Mouse (Mus musculus) Patski (cell line): ENCODE data around the gene 1500009C09Rik. TPM values are rescaled to one million over a fixed set of nuclear protein-coding genes. Genes with fewer than 3 reads are reported as not detected.

ENCODE experiments used
- ATAC-seq: fragments of 100-300 bp; one replicate; pipeline ENCODE4 v1.8.0; 2021
- CTCF ChIA-PET: fragments of 350-600 bp; sonication (Branson Sonifier 250); formaldehyde crosslinking; loops from one replicate; lab custom pipeline; 2022; ENCODE audit warnings: inconsistent platforms; lab: Charles Lee
- POLR2A ChIA-PET: fragments of 350-600 bp; sonication (Branson Sonifier 250); formaldehyde crosslinking; loops from one replicate; lab custom pipeline; 2022; ENCODE audit warnings: antibody characterized with exemption, inconsistent platforms; lab: Charles Lee
- DNase-seq: peaks from one replicate; pipeline ENCODE4 v3.0.0-alpha.2; 2011; ENCODE audit warnings: low read depth, low spot score
- H3K27me3 ChIP-seq: fragments of 371-371 bp; one replicate; pipeline ENCODE4 v1.5.1; 2021
- CTCF ChIP-seq: fragments of 100-300 bp; IDR thresholded peaks from one replicate; pipeline ENCODE4 v1.5.1; 2021
- in situ Hi-C: fragments of 300-500 bp; cut with MboI; formaldehyde crosslinking; loops from 3 replicates; pipeline ENCODE4 v1.11.1; 2018; ENCODE audit warnings: low pct_unique_long_range_greater_than_20kb, mixed read lengths
- polyA plus RNA-seq: library from polyadenylated mRNA; unstranded; gene quantifications from one replicate; pipeline ENCODE4 v1.2.3, GENCODE M21; 2021

The 1500009C09Rik gene
- polyA plus RNA-seq, result not detected

DNA sequence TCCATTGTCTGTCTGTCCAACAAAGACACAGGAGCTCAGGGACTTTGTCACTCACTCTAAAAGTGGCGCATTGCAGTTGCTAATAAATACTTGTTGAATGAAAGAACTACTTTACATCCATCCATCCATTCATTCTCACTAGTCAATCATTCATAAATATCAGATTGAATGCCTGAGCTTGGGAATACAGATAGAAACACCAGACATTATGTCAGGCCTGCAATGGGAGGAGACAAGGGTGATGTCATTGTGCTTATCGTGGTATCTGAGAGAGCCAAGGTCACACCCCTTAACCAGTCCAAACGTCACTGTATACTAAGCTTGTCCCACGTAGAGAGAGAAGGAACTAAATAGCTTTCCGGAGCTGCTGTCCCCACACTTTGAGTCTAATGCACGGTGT is at the start of gene 1500009C09Rik:
Gene 1500009C09Rik, plus strand, starts transcription at position 301 of the 400 bp plus-strand sequence.
- in situ Hi-C loops, result no loop called here
- H3K27me3 ChIP-seq, result peaks cover 12% of the 10 kb centered on the region
- TF ChIP-seq CTCF, result no peak
- ATAC-seq (no peak), DNase-seq (no peak)
- ChIA-PET CTCF (interaction anchor here (1.0 to 1.6 kb wide), 3 partner anchors 15 to 187 kb away, joined by 3 to 4 read pairs (median 3); no protein-coding TSS in a partner anchor), POLR2A (no interaction called here)

DNA sequence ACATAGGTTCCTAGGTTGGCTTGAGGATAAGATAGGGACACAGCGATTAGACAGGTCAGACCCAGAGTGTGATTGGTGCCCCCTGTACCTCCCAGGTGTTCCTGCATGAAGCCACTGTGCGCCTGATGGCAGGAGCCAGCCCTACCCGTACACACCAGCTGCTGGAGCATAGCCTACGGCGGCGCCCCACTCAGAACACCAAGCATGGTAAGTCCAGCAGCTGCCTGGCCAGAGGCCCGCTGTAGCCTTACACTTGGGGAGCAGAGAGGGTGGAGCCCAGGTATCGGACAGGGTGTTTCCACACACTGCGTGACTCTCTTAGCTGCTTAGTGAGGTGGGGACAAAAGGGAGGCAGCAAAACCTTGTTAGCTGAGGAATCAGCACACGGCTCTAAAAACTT is 49.1 kb upstream of the 1500009C09Rik start:
- TF ChIP-seq CTCF, result no peak
- ChIA-PET CTCF (no interaction called here), POLR2A (no interaction called here)
- in situ Hi-C loops, result no loop called here
- H3K27me3 ChIP-seq, result no peaks in the 10 kb centered on the region
- ATAC-seq (no peak), DNase-seq (no peak)

DNA sequence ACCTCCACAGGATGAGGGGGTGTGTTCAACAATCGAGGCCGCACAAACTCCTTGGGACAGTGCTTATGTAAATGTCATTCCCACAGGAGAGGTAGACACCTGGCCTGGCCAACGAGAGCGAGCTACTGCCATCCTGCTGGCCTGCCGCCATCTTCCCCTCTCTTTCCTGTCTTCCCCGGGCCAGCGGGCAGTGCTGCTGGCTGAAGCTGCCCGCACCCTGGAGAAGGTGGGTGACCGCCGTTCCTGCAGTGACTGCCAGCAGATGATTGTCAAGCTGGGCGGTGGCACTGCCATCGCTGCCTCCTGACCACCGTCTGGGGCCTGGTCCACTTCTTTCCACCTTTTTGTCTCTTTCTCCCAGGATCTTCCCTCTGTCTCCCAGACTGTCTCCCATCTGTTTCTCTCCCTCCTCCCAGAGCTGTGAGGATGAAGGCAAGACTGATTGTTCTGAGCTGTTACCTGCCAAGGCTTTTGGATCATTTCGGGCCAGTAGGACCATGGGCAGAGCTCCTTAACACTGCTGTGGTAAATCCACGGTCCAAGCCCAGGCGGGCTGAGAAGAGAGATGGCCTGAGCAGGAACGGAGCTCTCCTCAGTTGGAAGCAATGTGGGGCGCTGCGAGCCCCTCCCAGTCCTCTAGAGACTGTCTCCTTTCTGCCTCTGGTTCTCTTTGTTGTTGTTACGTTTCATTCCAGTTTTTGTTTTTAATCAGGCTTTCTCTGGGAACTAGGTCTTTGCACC is 48.4 kb upstream of the 1500009C09Rik start:
- ChIA-PET POLR2A (no interaction called here), CTCF (no interaction called here)
- H3K27me3 ChIP-seq, result no peaks in the 10 kb centered on the region
- ATAC-seq, result no peak
- in situ Hi-C loops, result no loop called here
- TF ChIP-seq CTCF, result no peak
- DNase-seq, result no peak

DNA sequence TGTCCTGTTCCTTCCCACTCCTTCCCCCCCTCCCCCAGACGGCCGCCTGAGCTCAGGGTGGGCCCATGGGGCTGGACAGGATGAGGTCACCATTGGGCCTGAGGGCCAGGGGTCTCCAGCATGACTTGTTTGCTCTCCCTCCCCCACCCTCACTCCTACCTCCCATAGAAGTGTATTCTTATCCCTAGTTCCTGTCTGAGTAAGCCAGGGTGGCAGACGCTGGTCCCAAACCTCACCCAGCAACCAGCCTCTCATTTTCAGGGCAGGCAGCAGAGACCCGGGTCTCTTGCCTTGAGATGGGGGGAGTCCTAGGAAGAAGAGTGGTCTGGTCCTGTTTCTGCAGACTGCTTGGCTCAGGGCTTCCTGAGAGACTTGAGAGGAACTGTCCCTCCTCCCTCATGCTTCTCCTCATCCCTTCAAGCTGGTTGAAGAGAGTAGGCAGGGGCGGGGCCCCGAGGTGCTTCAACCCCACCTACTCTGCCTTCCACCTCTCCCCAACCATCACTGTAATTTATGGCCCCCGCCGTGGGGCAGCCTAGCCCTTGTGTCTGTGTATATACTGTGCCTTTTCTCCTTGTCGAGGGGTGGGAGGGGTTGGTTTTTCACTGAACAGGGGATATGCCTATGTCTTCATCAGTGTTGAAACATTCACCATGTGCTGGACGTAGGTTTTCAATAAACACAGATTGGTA is 47.4 kb upstream of the 1500009C09Rik start:
- ChIA-PET CTCF (no interaction called here), POLR2A (interaction anchor here (0.5 kb wide), 1 partner anchor 534 kb away, joined by 4 read pairs; no protein-coding TSS in a partner anchor)
- in situ Hi-C loops, result no loop called here
- TF ChIP-seq CTCF, result no peak
- DNase-seq (no peak), ATAC-seq (no peak)
- no peaks in the 10 kb centered on the region for H3K27me3 ChIP-seq

DNA sequence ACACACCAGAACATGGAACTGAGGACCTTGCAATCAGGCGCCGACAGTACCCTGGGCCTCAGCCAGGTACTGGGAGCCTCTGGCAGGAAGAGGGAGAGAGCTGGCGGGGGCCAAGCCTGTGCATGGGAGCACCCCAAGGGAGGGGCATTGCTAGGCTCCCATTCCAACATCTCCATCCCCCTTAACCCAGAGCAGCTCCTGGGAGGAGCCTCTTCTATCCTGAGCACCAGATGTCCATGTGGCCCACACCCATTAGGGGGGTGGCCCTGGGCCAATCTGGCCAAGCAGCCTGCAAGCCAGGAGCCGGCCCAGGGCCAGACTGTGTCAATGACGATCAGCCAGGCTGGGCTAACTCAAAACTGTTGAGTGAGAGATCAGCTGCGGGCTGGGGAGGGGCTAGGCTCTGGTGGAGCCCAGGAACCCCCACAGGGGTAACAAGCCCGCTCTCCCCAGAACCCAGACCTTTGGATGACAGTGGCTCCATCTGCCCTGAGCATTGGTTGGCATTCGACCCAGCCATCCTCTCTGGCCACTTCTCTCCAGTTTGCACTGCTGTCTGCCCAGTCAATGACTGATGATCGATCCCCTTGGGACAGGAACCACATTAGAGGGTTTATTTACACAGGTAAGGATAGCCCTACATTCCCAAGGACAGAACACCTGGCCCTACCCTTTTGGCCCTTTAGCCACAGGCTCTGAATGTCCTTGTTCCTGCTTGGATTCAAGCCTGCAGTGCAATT is 45.7 kb upstream of the 1500009C09Rik start:
- in situ Hi-C loops, result no loop called here
- DNase-seq (no peak), ATAC-seq (no peak)
- CTCF ChIA-PET, result no interaction called here
- POLR2A ChIA-PET, result no interaction called here
- peaks cover 3% of the 10 kb centered on the region for H3K27me3 ChIP-seq
- no peak for TF ChIP-seq CTCF

DNA sequence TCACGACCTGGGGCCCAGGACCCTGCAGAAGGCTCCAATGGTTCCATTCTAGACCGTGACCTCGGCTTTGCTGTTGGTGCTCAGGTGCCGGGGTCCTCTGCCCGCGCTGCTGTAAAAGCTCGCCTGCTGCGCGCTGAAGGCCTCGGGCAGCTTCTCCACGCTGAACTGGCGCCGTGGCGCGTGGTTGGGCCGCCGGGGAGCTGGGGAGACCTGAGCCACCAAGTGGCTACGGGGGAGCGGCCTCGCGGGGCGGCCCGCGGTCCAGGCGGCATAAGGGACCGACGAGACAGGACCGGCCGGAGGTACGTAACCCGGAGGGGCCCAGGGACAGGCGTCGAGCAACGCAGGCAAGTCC is 45.1 kb upstream of the 1500009C09Rik start:
- H3K27me3 ChIP-seq, result peaks cover 5% of the 10 kb centered on the region
- no peak for TF ChIP-seq CTCF
- ChIA-PET CTCF (no interaction called here), POLR2A (no interaction called here)
- ATAC-seq (no peak), DNase-seq (no peak)
- in situ Hi-C loops, result no loop called here

DNA sequence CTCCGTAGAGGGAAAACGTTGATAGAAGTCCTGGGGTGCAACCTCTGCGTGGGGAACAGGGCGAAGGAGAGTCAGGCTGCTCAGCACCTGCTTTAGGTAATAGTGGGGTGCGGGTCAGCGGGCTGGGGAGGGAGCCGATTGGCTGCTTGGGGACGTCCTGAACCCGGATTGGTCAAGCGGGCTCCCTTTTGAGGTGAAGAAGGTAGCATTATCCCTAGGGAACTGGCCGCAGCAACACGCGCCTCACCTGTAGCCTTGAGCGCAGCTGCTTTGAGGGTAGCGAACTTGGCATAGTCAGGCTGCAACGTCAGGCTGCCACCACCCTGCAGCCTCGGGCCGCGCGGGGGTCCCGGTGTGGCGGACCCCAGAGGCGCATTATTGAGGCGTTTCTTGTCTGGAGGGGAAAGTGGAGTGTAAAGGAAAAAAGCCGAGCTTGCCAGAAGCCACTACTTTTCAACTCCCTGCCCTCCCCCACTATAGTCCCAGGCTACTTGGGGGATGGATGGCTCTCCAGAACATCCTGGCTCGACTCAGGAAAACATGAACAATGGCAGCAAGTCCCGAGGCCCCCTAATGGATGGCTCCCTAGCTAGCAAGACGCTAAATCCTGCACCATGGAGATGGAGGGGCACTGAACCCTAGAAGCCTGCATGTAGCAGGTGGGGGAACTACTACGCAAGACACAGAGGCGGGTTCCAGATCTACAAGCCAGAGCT is 44.5 kb upstream of the 1500009C09Rik start:
- no peak for DNase-seq
- peaks cover 9% of the 10 kb centered on the region for H3K27me3 ChIP-seq
- no peak for ATAC-seq
- ChIA-PET CTCF (no interaction called here), POLR2A (no interaction called here)
- in situ Hi-C loops, result no loop called here
- no peak for TF ChIP-seq CTCF

DNA sequence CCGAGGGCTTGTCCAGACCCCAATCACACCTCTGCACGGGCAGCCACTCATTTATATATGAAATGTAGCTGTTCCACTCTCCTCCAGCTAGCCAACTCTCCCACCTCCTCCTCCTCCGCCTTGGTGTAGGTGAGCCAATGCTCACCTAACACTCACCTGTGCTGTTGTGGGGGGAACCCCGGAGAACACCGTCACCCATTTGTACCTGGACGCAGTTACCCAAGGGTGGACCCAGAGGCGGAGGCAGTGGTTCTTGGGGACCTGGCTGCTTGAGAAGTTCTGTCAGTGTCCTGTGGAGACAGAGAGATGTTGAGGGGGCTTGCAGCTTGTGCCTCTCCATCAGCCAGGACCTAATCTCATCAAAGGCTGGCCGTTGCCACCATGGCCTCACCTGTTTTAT is 43.9 kb upstream of the 1500009C09Rik start:
- no peak for TF ChIP-seq CTCF
- CTCF ChIA-PET, result no interaction called here

DNA sequence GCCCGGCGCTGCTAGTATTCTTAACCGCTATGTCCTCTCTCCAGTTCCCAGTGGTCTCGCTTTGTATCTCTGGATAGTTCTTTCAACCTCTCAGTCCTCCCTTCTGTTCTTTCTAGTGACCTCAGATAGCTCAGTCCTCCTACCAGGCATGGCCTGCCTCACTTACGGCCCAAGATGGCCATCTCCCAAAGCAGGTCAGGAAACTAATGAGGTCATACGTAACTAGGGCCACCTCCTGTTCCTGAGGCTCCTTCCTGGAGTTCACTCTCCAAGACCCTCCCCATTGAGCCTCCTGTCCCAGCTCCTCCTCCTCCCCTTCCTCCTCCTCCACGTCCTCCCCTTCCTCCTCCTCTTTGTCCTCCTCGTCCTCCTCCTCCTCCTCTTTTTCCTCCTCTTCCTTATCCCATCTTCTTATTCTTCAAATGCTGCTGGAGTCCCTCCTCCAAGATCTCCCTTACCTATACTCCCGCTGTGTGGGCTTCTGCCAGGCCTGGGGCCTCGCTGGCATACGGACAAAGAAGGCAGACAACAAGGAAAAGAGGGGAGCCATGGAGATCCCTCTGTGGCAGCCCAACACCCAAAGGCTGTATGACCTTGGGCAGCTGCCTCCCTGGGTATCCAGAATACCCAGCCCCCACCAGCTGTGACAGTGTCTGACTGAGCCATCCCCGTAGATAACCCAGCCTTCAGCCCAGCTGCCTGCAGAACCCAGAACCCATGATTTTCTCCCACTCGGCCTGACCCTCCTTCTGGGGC is 42.7 kb upstream of the 1500009C09Rik start:
- in situ Hi-C loops, result no loop called here
- no peak for TF ChIP-seq CTCF
- ATAC-seq (no peak), DNase-seq (no peak)
- ChIA-PET CTCF (no interaction called here), POLR2A (no interaction called here)
- peaks cover 14% of the 10 kb centered on the region for H3K27me3 ChIP-seq

More for the DNA sequence above, 43.9 kb upstream of the 1500009C09Rik start:
- DNase-seq (no peak), ATAC-seq (no peak)
- peaks cover 12% of the 10 kb centered on the region for H3K27me3 ChIP-seq
- in situ Hi-C loops, result no loop called here
- POLR2A ChIA-PET, result no interaction called here

DNA sequence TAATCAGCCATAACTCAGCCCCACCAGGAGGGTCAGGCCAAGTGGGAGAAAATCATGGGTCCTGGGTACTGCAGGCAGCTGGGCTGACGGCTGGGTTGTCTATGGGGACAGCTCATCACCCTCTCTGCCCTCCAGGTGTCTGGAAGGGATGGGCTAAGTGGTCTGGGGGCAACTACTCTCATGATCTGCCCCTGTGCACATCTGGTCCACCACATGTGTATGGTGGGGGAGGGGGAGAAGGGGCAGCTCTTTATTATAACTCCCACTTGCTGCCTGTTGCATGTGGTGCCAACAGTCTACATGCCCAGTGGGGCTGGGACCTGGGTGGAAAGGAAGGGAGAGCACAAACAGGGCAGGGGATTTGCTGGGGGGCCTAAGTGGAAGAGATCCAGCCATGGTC is 41.4 kb upstream of the 1500009C09Rik start:
- in situ Hi-C loops, result no loop called here
- ChIA-PET POLR2A (no interaction called here), CTCF (interaction anchor here (1.2 kb wide), 1 partner anchor 14 kb away, joined by 3 read pairs; no protein-coding TSS in a partner anchor)
- ATAC-seq (no peak), DNase-seq (no peak)
- H3K27me3 ChIP-seq, result peaks cover 14% of the 10 kb centered on the region
- TF ChIP-seq CTCF, result no peak
